Mouse (Mus musculus): ENCODE data around the gene Mrpl16. TPM values are rescaled to one million over a fixed set of nuclear protein-coding genes. Genes with fewer than 3 reads are reported as not detected.

The Mrpl16 gene
- polyA plus RNA-seq, 1 experiment: 14.7 TPM

Other genes starting within 250 kb of the Mrpl16 start
- 8.2 and 13.2 TPM in 2 replicates for gene Ms4a4d, start 233.6 kb upstream of the Mrpl16 start, polyA plus RNA-seq (2012; rRNA removed)
- 3.8 and 5.7 TPM in 2 replicates for gene Ms4a6d, start 165.5 kb upstream of the Mrpl16 start, polyA plus RNA-seq (2012; rRNA removed)
- 0.12 TPM in 1 of 2 replicates, not detected in the other for gene Ms4a2, start 146.7 kb upstream of the Mrpl16 start, polyA plus RNA-seq (2012; rRNA removed)
- gene Ms4a3, start 129.5 kb upstream of the Mrpl16 start, polyA plus RNA-seq (2012; rRNA removed): not detected in 2 replicates
- gene Oosp2, start 109.8 kb upstream of the Mrpl16 start, polyA plus RNA-seq (2012; rRNA removed): not detected in 2 replicates
- gene Oosp1, start 79.2 kb upstream of the Mrpl16 start, polyA plus RNA-seq (2012; rRNA removed): 0.43 TPM in 1 of 2 replicates, not detected in the other
- gene Oosp3, start 73.3 kb upstream of the Mrpl16 start, polyA plus RNA-seq (2012; rRNA removed): not detected in 2 replicates
- 0.10 and 0.51 TPM in 2 replicates for gene Gif, start 22.8 kb upstream of the Mrpl16 start, polyA plus RNA-seq (2012; rRNA removed)
- gene Stx3, start 49.0 kb downstream of the Mrpl16 start, polyA plus RNA-seq (2012; rRNA removed): 24.8 and 30.6 TPM in 2 replicates
- not detected in 2 replicates for gene Olfr1417, start 68.8 kb downstream of the Mrpl16 start, polyA plus RNA-seq (2012; rRNA removed)
- gene Olfr1418, start 90.7 kb downstream of the Mrpl16 start, polyA plus RNA-seq (2012; rRNA removed): not detected in 2 replicates
- gene Olfr1419, start 104.7 kb downstream of the Mrpl16 start, polyA plus RNA-seq (2012; rRNA removed): not detected in 2 replicates
- gene Olfr1420, start 116.2 kb downstream of the Mrpl16 start, polyA plus RNA-seq (2012; rRNA removed): not detected in 2 replicates
- 10.4 and 16.4 TPM in 2 replicates for gene Patl1, start 142.0 kb downstream of the Mrpl16 start, polyA plus RNA-seq (2012; rRNA removed)
- gene Osbp, start 195.6 kb downstream of the Mrpl16 start, polyA plus RNA-seq (2012; rRNA removed): 22.0 and 29.3 TPM in 2 replicates

Data from large intestine, adult 2 months (tissue).